ENCODE assay signal across 21 mouse cellular contexts in genomic region chr2:51948105-51948830, GRCm38 (mm10). TPM values are rescaled to one million over a fixed set of nuclear protein-coding genes. Genes with fewer than 3 reads are reported as not detected.
DNase-seq lines count a peak whose midpoint lies in the region; ATAC-seq lines count a peak whose summit lies in the region.
"Had no signal": no experiment of that assay in that cellular context is flagged by ENCODE, and none has a peak within 500 bp of the region (broad histone marks: within the 10 kb centered on the region; RNA-seq: fewer than 3 reads in every experiment).

No protein-coding gene starts in this region.

- no peak overlapping the region for H3K4me2 ChIP-seq in forebrain, embryonic 15.5 days (replicated peaks)
- no peak overlapping the region for H3K4me2 ChIP-seq in lung, embryonic 15.5 days
- H3K4me2 ChIP-seq: embryonic facial prominence, embryonic 13.5 days; heart, embryonic 15.5 days; liver, embryonic 12.5 days; midbrain, embryonic 11.5 days; neural tube, embryonic 13.5 days had no signal

- WGBS in forebrain, embryonic 15.5 days = 80% methylated on average over 6 of the region's 6 CpGs
- 90% methylated on average over 6 of the region's 6 CpGs for WGBS in forebrain, embryonic 10.5 days
- WGBS in lung, embryonic 15.5 days = 19% methylated on average over 6 of the region's 6 CpGs

- DNase-seq in forebrain, embryonic 10.5 days (ENCODE audit: extremely low spot score, low spot score) = no peak
- DNase-seq in lung, postnatal 14 days = no peak
- DNase-seq in R1 (ENCODE audit: low read depth, low spot score) = peak; percentile 43
- DNase-seq in retina, postnatal 7 days (ENCODE audit: low read depth, low spot score) = peak; percentile 11
- no peak for DNase-seq in left cerebral cortex, adult 9 months (ENCODE audit: low spot score in 2 of 2)
- DNase-seq in layer of hippocampus, adult 8-10 months (ENCODE audit: low spot score in 2 of 2) = no peak
- DNase-seq: cerebellum, adult 8-10 months; gastrocnemius, postnatal 36 days; kidney, adult 8-10 months; kidney, postnatal 36 days; right cerebral cortex, postnatal 14 days; spleen, adult 18-20 months; thymus, adult 18-20 months had no signal

- no peak overlapping the region for H3K9ac ChIP-seq in forebrain, embryonic 15.5 days (replicated peaks)
- no peak overlapping the region for H3K9ac ChIP-seq in lung, embryonic 15.5 days
- H3K9ac ChIP-seq: embryonic facial prominence, embryonic 13.5 days; heart, embryonic 15.5 days; liver, embryonic 12.5 days; neural tube, embryonic 13.5 days had no signal

- no peaks in the 10 kb centered on the region for H3K4me1 ChIP-seq in forebrain, embryonic 15.5 days
- H3K4me1 ChIP-seq in forebrain, embryonic 10.5 days = no peaks in the 10 kb centered on the region
- no peaks in the 10 kb centered on the region for H3K4me1 ChIP-seq in lung, embryonic 15.5 days
- H3K4me1 ChIP-seq: embryonic facial prominence, embryonic 13.5 days; heart, embryonic 15.5 days; liver, embryonic 12.5 days; neural tube, embryonic 13.5 days had no signal

- H3K4me3 ChIP-seq in forebrain, embryonic 15.5 days = no peak overlapping the region
- no peak overlapping the region for H3K4me3 ChIP-seq in forebrain, embryonic 10.5 days
- H3K4me3 ChIP-seq in lung, embryonic 15.5 days = no peak overlapping the region
- H3K4me3 ChIP-seq: embryonic facial prominence, embryonic 13.5 days; heart, embryonic 15.5 days; liver, embryonic 12.5 days; neural tube, embryonic 13.5 days had no signal

- H3K27me3 ChIP-seq in forebrain, embryonic 15.5 days = no peaks in the 10 kb centered on the region
- H3K27me3 ChIP-seq in forebrain, embryonic 10.5 days (ENCODE audit: poor library complexity, severe bottlenecking) = no peaks in the 10 kb centered on the region
- H3K27me3 ChIP-seq in lung, embryonic 15.5 days = no peaks in the 10 kb centered on the region
- H3K27me3 ChIP-seq: CH12.LX; embryonic facial prominence, embryonic 13.5 days; heart, embryonic 15.5 days; liver, embryonic 12.5 days; neural tube, embryonic 13.5 days had no signal

- H3K9me3 ChIP-seq in forebrain, embryonic 15.5 days = no peaks in the 10 kb centered on the region
- H3K9me3 ChIP-seq in forebrain, embryonic 10.5 days = peaks cover 4% of the 10 kb centered on the region; the same call in 1 of the 2 replicates
- H3K9me3 ChIP-seq in lung, embryonic 15.5 days = no peaks in the 10 kb centered on the region
- H3K9me3 ChIP-seq: heart, embryonic 15.5 days; liver, embryonic 12.5 days had no signal

- H3K36me3 ChIP-seq in forebrain, embryonic 15.5 days = no peaks in the 10 kb centered on the region
- no peaks in the 10 kb centered on the region for H3K36me3 ChIP-seq in forebrain, embryonic 10.5 days (replicated peaks)
- H3K36me3 ChIP-seq in lung, embryonic 15.5 days = no peaks in the 10 kb centered on the region
- H3K36me3 ChIP-seq: embryonic facial prominence, embryonic 13.5 days; heart, embryonic 15.5 days; liver, embryonic 12.5 days; neural tube, embryonic 13.5 days had no signal

- H3K27ac ChIP-seq in forebrain, embryonic 15.5 days (replicated peaks) = no peak overlapping the region
- no peak overlapping the region for H3K27ac ChIP-seq in forebrain, embryonic 10.5 days
- peak overlapping the region; percentile 58 for H3K27ac ChIP-seq in lung, embryonic 15.5 days
- H3K27ac ChIP-seq: embryonic facial prominence, embryonic 13.5 days; heart, embryonic 15.5 days; liver, embryonic 12.5 days; neural tube, embryonic 13.5 days had no signal

- ATAC-seq in forebrain, embryonic 15.5 days (replicated peaks) = peak; percentile 53; the same call in 1 of the 2 replicates
- ATAC-seq in lung, embryonic 15.5 days (ENCODE audit: borderline replicate concordance, extremely low read depth, low FRiP score, low TSS enrichment) = peak; percentile 93
- ATAC-seq: liver, embryonic 12.5 days had no signal

RNA-seq across cellular contexts. Expression of gene Rbm43, which starts 13.3 kb away (rescaled TPM):
- polyA plus RNA-seq in forebrain, embryonic 15.5 days (2015; fragmentation: Nextera tagmentation; extraction: Ambion mirVana) = 5.5 and 6.3 TPM in 2 replicates
- polyA plus RNA-seq in forebrain, embryonic 10.5 days (2016; fragmentation: Nextera tagmentation; extraction: Ambion mirVana) = 6.8 and 7.0 TPM in 2 replicates
- polyA plus RNA-seq in lung, embryonic 15.5 days (2015; fragmentation: Nextera tagmentation; extraction: Ambion mirVana) = 19.6 and 22.0 TPM in 2 replicates
- 10 to 100 TPM; 17.6 to 24.4 (median 22.5) TPM for total RNA-seq in layer of hippocampus, adult 8-10 months (2022)

RNA-seq across cellular contexts. Expression of gene Nmi, which starts 25.0 kb away (rescaled TPM):
- polyA plus RNA-seq in forebrain, embryonic 15.5 days (2015; fragmentation: Nextera tagmentation; extraction: Ambion mirVana) = 4.7 and 6.0 TPM in 2 replicates
- polyA plus RNA-seq in forebrain, embryonic 10.5 days (2016; fragmentation: Nextera tagmentation; extraction: Ambion mirVana) = 4.5 and 5.2 TPM in 2 replicates
- polyA plus RNA-seq in lung, embryonic 15.5 days (2015; fragmentation: Nextera tagmentation; extraction: Ambion mirVana) = 23.5 and 28.5 TPM in 2 replicates
- 1 to 10 TPM; 2.7 to 4.8 (median 4.1) TPM for total RNA-seq in layer of hippocampus, adult 8-10 months (2022)

Comparison
In these comparisons a context has a peak if more than half of its experiments do, and no peak if none do; other contexts are left out.
1. DNase-seq: peak in R1 (single experiment) and retina, postnatal 7 days (single experiment); none in forebrain, embryonic 10.5 days (single experiment), lung, postnatal 14 days (single experiment), left cerebral cortex, adult 9 months (0 of 2) and layer of hippocampus, adult 8-10 months (0 of 2).